Mouse (Mus musculus): ENCODE data around the gene Mesp1. TPM values are rescaled to one million over a fixed set of nuclear protein-coding genes. Genes with fewer than 3 reads are reported as not detected.

Gene Mesp1
- polyA plus RNA-seq, 1 experiment from 2014 or later = not detected

DNA sequence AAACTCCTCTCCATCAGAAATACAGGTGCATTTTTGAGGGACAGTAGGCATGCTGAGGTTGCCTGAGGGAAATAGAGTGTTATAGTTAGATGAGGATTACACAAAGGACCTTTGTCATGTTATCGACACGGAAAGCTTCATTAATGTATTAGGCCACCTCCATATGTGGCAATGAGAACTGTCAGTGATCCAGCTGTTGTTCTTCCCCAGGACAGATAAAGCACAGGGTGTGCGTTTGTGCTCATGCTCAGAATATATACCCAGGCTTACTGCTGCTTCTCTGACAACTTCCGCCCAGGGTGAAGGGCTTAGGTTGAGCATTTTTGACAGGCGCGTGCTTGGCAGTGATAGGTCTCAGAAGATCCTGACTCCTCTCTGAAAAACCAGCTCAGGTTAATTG is 44.1 kb downstream of the Mesp1 start:
- Histone ChIP-seq H3K27ac (no peak overlapping the region), H3K9ac (no peak overlapping the region), H3K9me3 (replicated peaks) (no peaks in the 10 kb centered on the region), H3K27me3 (replicated peaks) (peaks cover 4% of the 10 kb centered on the region; the same call in 1 of the 2 replicates), H3K4me3 (no peak overlapping the region), H3K36me3 (no peaks in the 10 kb centered on the region), H3K4me2 (no peak overlapping the region), H3K4me1 (no peaks in the 10 kb centered on the region)
- no peak for ATAC-seq
- WGBS (ENCODE audit: insufficient replicate concordance) = 68% methylated on average over 6 of the region's 6 CpGs

DNA sequence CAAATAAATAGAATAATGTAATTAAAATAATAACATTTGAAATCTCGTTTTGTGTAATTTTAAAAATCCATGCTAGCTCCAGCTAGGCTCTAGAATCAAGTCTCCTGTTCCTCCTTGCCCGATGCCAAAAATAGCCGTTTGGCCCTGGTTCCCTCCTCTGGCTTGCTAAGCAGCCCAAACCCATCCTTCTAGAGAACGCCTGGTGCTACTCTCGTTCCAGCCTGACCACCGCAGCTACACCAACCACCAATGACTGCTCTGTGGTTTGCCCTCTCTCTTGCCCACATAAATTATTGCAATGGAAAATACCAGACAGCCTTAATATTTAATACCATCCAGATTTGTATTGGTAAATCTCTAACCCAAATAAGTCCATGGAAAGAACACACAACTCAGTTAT is 45.9 kb downstream of the Mesp1 start:
- Histone ChIP-seq H3K27ac (no peak overlapping the region), H3K36me3 (no peaks in the 10 kb centered on the region), H3K4me1 (peaks cover 8% of the 10 kb centered on the region), H3K4me2 (no peak overlapping the region), H3K4me3 (no peak overlapping the region), H3K9ac (no peak overlapping the region), H3K27me3 (replicated peaks) (peaks cover 4% of the 10 kb centered on the region; the same call in 1 of the 2 replicates), H3K9me3 (replicated peaks) (no peaks in the 10 kb centered on the region)
- ATAC-seq = no peak
- 64% methylated on average over 6 of the region's 6 CpGs for WGBS (ENCODE audit: insufficient replicate concordance)

DNA sequence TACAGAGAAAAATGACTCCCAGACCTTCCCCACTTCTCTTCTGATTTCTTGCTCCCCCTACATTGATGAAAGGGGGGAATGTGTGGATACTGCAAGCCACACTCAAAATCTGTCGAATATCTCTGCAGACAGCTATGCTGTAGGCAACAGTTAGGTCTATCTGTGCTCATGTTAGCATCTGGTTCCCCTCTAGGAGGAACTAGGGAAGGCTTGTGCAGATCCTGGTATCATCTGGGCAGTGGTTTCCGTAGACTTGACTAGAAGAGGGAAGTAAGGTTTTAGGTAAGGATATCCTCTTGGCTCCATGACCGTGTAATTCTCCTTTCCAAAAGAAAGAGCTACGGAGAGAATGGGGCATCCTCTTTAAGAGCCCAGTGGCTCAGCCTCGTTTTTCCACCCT is 49.0 kb downstream of the Mesp1 start:
- no peaks in the 10 kb centered on the region for H3K36me3 ChIP-seq
- H3K9me3 ChIP-seq (replicated peaks) = no peaks in the 10 kb centered on the region
- peaks cover 17% of the 10 kb centered on the region for H3K4me1 ChIP-seq
- peaks cover 4% of the 10 kb centered on the region; the same call in 1 of the 2 replicates for H3K27me3 ChIP-seq (replicated peaks)
- no peak overlapping the region for H3K4me2 ChIP-seq
- ATAC-seq = no peak
- WGBS (ENCODE audit: insufficient replicate concordance) = 25% methylated on average over 5 of the region's 5 CpGs
- H3K27ac ChIP-seq = no peak overlapping the region
- H3K9ac ChIP-seq = no peak overlapping the region
- H3K4me3 ChIP-seq = no peak overlapping the region

DNA sequence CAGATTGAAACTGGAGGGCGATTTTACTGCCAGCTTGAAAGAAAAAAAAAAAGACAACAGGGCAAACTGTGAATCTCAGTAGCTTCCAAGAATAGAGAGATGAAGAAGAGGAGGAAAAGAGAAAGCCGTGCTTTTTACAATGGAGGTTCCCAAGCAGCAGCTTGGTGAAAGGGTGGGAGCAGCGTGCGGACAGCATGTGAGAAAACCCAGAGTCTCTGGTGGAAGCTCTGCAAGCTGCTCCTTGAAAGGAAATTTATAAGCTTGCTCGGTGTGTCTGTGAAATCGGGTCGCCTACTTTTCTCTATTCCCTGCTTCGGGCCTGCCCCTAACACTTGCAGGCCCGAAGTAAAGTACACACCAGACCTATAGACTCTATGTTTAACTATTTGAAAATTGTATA is 49.5 kb downstream of the Mesp1 start:
- H3K27me3 ChIP-seq (replicated peaks) = peaks cover 4% of the 10 kb centered on the region; the same call in 1 of the 2 replicates
- H3K36me3 ChIP-seq = no peaks in the 10 kb centered on the region
- H3K9ac ChIP-seq = no peak overlapping the region
- H3K4me3 ChIP-seq = no peak overlapping the region
- H3K4me2 ChIP-seq = no peak overlapping the region
- ATAC-seq = no peak
- H3K27ac ChIP-seq = no peak overlapping the region
- WGBS (ENCODE audit: insufficient replicate concordance) = 80% methylated on average over 9 of the region's 9 CpGs
- H3K9me3 ChIP-seq (replicated peaks) = no peaks in the 10 kb centered on the region
- peaks cover 17% of the 10 kb centered on the region for H3K4me1 ChIP-seq

DNA sequence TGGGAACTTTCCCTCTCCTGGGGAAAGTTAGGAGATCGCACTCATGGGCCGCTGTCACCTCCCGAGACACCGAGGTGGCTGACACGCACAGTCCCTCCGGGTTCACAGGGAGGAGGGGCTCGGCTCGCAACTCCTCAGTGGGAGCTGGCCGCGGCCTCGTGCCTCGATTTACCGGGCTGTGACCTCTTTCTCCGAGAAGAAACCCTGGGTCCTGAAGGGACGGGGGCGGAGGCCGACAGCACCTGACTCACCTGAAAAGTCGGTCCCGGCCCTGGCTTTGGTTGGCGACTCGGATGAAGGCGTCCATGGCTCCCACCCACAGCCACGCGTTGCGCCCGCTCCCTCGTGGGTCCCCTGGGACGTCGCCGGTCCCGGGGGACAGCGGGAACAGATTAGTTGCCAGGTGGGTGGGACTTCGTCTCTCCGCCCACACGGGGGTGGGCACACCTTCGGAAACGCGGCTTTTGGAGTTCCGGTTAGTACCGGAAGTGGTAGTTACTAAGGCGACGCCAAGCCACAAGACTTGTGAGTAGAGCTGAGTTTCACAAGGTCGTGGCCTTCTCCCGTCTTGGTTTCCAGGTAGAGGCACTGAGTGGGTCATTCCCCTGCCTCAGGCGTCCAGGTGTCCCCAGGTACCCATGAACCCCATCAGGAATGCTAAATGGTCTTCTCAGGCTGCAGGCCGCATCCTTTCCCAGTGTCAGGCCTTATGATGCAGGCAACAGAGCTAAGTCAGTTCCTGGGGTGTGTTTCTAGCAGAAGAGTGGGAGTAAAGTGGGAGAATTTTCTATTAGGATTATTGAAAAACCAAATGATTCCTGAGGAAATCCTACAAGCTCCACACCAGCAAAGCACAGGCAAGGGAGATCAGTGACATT is 50.7 kb downstream of the Mesp1 start, which contains the start of the genes Pex11a and Wdr93:
Gene Pex11a, minus strand, starts transcription at position 473 of the 878 bp plus-strand sequence.
Gene Wdr93, plus strand, starts transcription at position 505 of the 878 bp plus-strand sequence.
- 3% methylated on average over 46 of the region's 46 CpGs for WGBS (ENCODE audit: insufficient replicate concordance)
- H3K9ac ChIP-seq = peak within 1 kb of the TSS; percentile 60
- peak within 1 kb of the TSS; percentile 66 for H3K4me3 ChIP-seq
- ATAC-seq = peak; percentile 65
- peak within 1 kb of the TSS; percentile 94 for H3K4me2 ChIP-seq
- H3K27ac ChIP-seq = no peak within 1 kb of the TSS
- no peaks in the 10 kb centered on the region for H3K36me3 ChIP-seq
- H3K4me1 ChIP-seq = peaks cover 17% of the 10 kb centered on the region
- H3K9me3 ChIP-seq (replicated peaks) = no peaks in the 10 kb centered on the region
- peaks cover under 1% of the 10 kb centered on the region; the same call in 1 of the 2 replicates for H3K27me3 ChIP-seq (replicated peaks)

DNA sequence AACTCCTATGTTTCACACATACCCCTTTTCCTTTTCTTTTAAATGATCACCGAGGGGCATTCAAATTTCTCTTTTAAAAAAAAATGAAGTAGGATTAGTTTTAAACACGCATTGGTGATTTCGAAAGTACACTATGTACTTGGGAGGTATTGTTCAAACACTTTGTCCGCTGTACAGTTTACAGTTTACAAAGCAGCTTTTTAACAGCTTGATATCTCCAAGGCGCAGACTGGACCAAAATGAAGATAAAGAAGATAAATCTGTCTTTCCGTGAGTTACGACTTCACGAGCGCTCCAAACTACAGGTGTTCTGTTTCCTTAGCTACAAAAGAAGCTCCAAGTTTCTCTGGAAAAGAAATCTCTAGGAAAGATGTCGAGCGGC is 51.3 kb downstream of the Mesp1 start:
- peak overlapping the region; percentile 66 for H3K4me3 ChIP-seq
- no peak for ATAC-seq
- H3K27ac ChIP-seq = no peak overlapping the region
- H3K36me3 ChIP-seq = no peaks in the 10 kb centered on the region
- peak overlapping the region; percentile 60 for H3K9ac ChIP-seq
- peak overlapping the region; percentile 94 for H3K4me2 ChIP-seq
- no peaks in the 10 kb centered on the region for H3K27me3 ChIP-seq (replicated peaks)
- H3K4me1 ChIP-seq = peaks cover 17% of the 10 kb centered on the region
- H3K9me3 ChIP-seq (replicated peaks) = no peaks in the 10 kb centered on the region
- 15% methylated on average over 11 of the region's 11 CpGs for WGBS (ENCODE audit: insufficient replicate concordance)

Other genes with a start within 250 kb of the Mesp1 start
- not detected in 2 replicates for gene Rhcg, start 176.1 kb downstream of the Mesp1 start, polyA plus RNA-seq (2016; fragmentation: Nextera tagmentation; extraction: Ambion mirVana)
- 12.0 and 12.7 TPM in 2 replicates for gene Ticrr, start 133.6 kb downstream of the Mesp1 start, polyA plus RNA-seq (2016; fragmentation: Nextera tagmentation; extraction: Ambion mirVana)
- 1.4 and 1.7 TPM in 2 replicates for gene Kif7, start 78.1 kb downstream of the Mesp1 start, polyA plus RNA-seq (2016; fragmentation: Nextera tagmentation; extraction: Ambion mirVana)
- gene Plin1, start 60.9 kb downstream of the Mesp1 start, polyA plus RNA-seq (2016; fragmentation: Nextera tagmentation; extraction: Ambion mirVana) = not detected in 2 replicates
- 1.3 TPM in 2 replicates for gene Pex11a, start 50.7 kb downstream of the Mesp1 start, polyA plus RNA-seq (2016; fragmentation: Nextera tagmentation; extraction: Ambion mirVana)
- 0.07 and 0.11 TPM in 2 replicates for gene Wdr93, start 50.6 kb downstream of the Mesp1 start, polyA plus RNA-seq (2016; fragmentation: Nextera tagmentation; extraction: Ambion mirVana)
- gene Mesp2, start 16.9 kb upstream of the Mesp1 start, polyA plus RNA-seq (2016; fragmentation: Nextera tagmentation; extraction: Ambion mirVana) = 0.06 TPM in 2 replicates
- gene Anpep, start 67.3 kb upstream of the Mesp1 start, polyA plus RNA-seq (2016; fragmentation: Nextera tagmentation; extraction: Ambion mirVana) = 12.8 and 13.8 TPM in 2 replicates
- 12.9 and 16.6 TPM in 2 replicates for gene Ap3s2, start 126.9 kb upstream of the Mesp1 start, polyA plus RNA-seq (2016; fragmentation: Nextera tagmentation; extraction: Ambion mirVana)
- 5.1 and 5.4 TPM in 2 replicates for gene Arpin, start 141.6 kb upstream of the Mesp1 start, polyA plus RNA-seq (2016; fragmentation: Nextera tagmentation; extraction: Ambion mirVana)
- gene Zfp710, start 231.0 kb upstream of the Mesp1 start, polyA plus RNA-seq (2016; fragmentation: Nextera tagmentation; extraction: Ambion mirVana) = 7.2 and 8.9 TPM in 2 replicates